Mouse (Mus musculus): ENCODE data around the gene Tgm6. TPM values are rescaled to one million over a fixed set of nuclear protein-coding genes. Genes with fewer than 3 reads are reported as not detected.

The Tgm6 gene
- polyA plus RNA-seq, 1 experiment from 2014 or later: 0.48 TPM

GRCm38 (mm10) chr2:130155171-130155570, 43.0 kb downstream of the Tgm6 start:
- no peaks in the 10 kb centered on the region for H3K9me3 ChIP-seq
- ATAC-seq (replicated peaks): no peak
- H3K27me3 ChIP-seq (replicated peaks): no peaks in the 10 kb centered on the region
- no peak overlapping the region for H3K4me2 ChIP-seq
- no peak overlapping the region for H3K27ac ChIP-seq
- no peaks in the 10 kb centered on the region for H3K36me3 ChIP-seq (replicated peaks)
- H3K9ac ChIP-seq: no peak overlapping the region
- peaks cover 5% of the 10 kb centered on the region; the same call in 1 of the 2 replicates for H3K4me1 ChIP-seq
- H3K4me3 ChIP-seq: no peak overlapping the region
- 73% methylated on average over 3 of the region's 3 CpGs for WGBS

DNA sequence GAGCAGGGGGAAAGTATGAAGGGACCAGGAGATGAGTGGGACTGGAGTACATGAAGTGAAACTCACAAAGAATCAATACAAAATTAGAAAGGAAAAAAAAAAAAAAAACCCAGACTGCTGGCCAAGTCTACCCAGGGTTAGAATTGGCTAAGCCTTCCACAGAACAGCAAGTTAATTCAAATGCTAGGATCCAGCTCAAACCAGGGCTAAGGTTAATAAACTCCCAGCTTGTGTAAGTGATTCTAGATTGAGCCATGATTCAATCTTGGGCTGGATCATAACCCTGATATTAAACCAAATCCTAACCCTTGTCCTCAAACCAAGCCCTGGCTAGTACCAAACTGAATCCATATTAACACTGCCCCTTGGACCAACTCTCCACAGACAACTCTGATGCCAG, 43.6 kb downstream of the Tgm6 start:
- Histone ChIP-seq H3K4me3 (no peak overlapping the region), H3K4me1 (peaks cover 5% of the 10 kb centered on the region; the same call in 1 of the 2 replicates), H3K27me3 (replicated peaks) (no peaks in the 10 kb centered on the region), H3K36me3 (replicated peaks) (no peaks in the 10 kb centered on the region), H3K27ac (no peak overlapping the region), H3K4me2 (no peak overlapping the region), H3K9me3 (no peaks in the 10 kb centered on the region), H3K9ac (no peak overlapping the region)
- no peak for ATAC-seq (replicated peaks)

DNA sequence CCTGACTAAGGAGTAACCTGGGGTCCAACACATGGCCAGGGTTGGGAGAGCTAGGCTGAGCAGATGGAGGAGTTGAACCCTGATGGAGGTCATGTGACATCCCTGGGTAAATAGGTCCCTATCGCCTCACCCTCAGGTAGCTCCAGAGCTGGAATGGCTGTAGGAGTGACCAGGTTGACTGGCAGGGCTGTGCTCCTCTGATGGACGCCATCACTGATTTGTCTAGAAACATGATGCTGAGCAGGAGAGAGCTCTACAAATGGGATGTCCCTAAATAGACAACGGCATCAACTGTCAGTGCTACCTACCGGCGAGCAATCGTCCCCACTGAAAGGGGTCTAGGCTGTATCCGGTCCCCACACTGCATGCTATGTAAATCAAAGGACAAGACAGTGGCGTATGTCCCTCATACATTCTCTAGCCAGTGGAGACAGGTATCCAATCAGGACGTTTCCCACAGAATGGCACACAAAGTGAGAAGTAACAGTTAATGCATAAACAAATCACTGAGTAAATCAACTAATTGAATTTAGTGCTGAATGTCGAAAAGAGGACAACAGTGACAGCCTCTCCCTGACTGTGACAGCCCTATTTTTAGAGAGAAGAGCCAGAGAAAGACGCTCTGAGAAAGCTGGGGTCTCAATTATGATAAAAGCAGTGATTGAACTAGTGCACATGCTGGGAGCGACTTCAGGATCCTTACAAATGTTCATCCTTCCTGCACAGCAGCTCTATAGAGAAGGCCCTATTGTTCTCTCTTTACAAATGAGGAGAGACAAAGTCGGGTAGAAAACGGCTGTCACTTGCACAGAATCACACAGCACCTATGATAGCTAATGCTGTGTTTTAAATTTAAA, 45.2 kb downstream of the Tgm6 start:
- ATAC-seq (replicated peaks): peak; percentile 55
- H3K9ac ChIP-seq: no peak overlapping the region
- WGBS: 48% methylated on average over 14 of the region's 14 CpGs
- peaks cover 5% of the 10 kb centered on the region; the same call in 1 of the 2 replicates for H3K4me1 ChIP-seq
- H3K27me3 ChIP-seq (replicated peaks): no peaks in the 10 kb centered on the region
- H3K9me3 ChIP-seq: no peaks in the 10 kb centered on the region
- H3K27ac ChIP-seq: peak overlapping the region; percentile 12
- H3K4me2 ChIP-seq: no peak overlapping the region
- H3K4me3 ChIP-seq: no peak overlapping the region
- H3K36me3 ChIP-seq (replicated peaks): no peaks in the 10 kb centered on the region

- peaks cover 5% of the 10 kb centered on the region; the same call in 1 of the 2 replicates for H3K4me1 ChIP-seq
- H3K4me3 ChIP-seq: no peak overlapping the region
- no peaks in the 10 kb centered on the region for H3K9me3 ChIP-seq
- H3K9ac ChIP-seq: no peak overlapping the region
- H3K36me3 ChIP-seq (replicated peaks): no peaks in the 10 kb centered on the region
- no peaks in the 10 kb centered on the region for H3K27me3 ChIP-seq (replicated peaks)
- 50% methylated on average over 4 of the region's 4 CpGs for WGBS
- H3K27ac ChIP-seq: peak overlapping the region; percentile 12
- H3K4me2 ChIP-seq: no peak overlapping the region
- peak; percentile 43; the same call in 1 of the 2 replicates for ATAC-seq (replicated peaks)
Measured at GRCm38 (mm10) chr2:130158088-130158437, 45.8 kb downstream of the Tgm6 start.

GRCm38 (mm10) chr2:130162701-130163100, 50.5 kb downstream of the Tgm6 start:
- Histone ChIP-seq H3K4me3 (no peak overlapping the region), H3K9me3 (no peaks in the 10 kb centered on the region)

GRCm38 (mm10) chr2:130166311-130167214, 54.3 kb downstream of the Tgm6 start:
- H3K9ac ChIP-seq: no peak overlapping the region
- H3K27ac ChIP-seq: 0 out of 2 replicates have a peak overlapping the region, but pooled peaks have one; percentile 42
- no peak overlapping the region for H3K4me2 ChIP-seq
- no peaks in the 10 kb centered on the region for H3K9me3 ChIP-seq
- WGBS: 52% methylated on average over 9 of the region's 9 CpGs
- peaks cover 5% of the 10 kb centered on the region for H3K4me1 ChIP-seq
- peaks cover 11% of the 10 kb centered on the region; the same call in 1 of the 2 replicates for H3K36me3 ChIP-seq (replicated peaks)
- ATAC-seq (replicated peaks): peak; percentile 84
- no peaks in the 10 kb centered on the region for H3K27me3 ChIP-seq (replicated peaks)
- H3K4me3 ChIP-seq: no peak overlapping the region

More at GRCm38 (mm10) chr2:130162701-130163100, 50.5 kb downstream of the Tgm6 start:
- ATAC-seq (replicated peaks): no peak
- H3K9ac ChIP-seq: no peak overlapping the region
- 0 out of 2 replicates have a peak, but pooled peaks cover 2% of the 10 kb centered on the region for H3K36me3 ChIP-seq (replicated peaks)
- no peaks in the 10 kb centered on the region for H3K27me3 ChIP-seq (replicated peaks)
- 90% methylated on average over 5 of the region's 5 CpGs for WGBS
- no peak overlapping the region for H3K27ac ChIP-seq
- peaks cover 10% of the 10 kb centered on the region for H3K4me1 ChIP-seq
- no peak overlapping the region for H3K4me2 ChIP-seq

- no peak overlapping the region for H3K27ac ChIP-seq
- no peaks in the 10 kb centered on the region for H3K9me3 ChIP-seq
- no peaks in the 10 kb centered on the region for H3K27me3 ChIP-seq (replicated peaks)
- H3K4me1 ChIP-seq: peaks cover 5% of the 10 kb centered on the region
- no peak overlapping the region for H3K4me2 ChIP-seq
- WGBS: 47% methylated on average over 3 of the region's 3 CpGs
- peaks cover 24% of the 10 kb centered on the region for H3K36me3 ChIP-seq (replicated peaks)
- H3K9ac ChIP-seq: no peak overlapping the region
- H3K4me3 ChIP-seq: no peak overlapping the region
- no peak for ATAC-seq (replicated peaks)
Measured at GRCm38 (mm10) chr2:130167861-130168260, 55.6 kb downstream of the Tgm6 start.

DNA sequence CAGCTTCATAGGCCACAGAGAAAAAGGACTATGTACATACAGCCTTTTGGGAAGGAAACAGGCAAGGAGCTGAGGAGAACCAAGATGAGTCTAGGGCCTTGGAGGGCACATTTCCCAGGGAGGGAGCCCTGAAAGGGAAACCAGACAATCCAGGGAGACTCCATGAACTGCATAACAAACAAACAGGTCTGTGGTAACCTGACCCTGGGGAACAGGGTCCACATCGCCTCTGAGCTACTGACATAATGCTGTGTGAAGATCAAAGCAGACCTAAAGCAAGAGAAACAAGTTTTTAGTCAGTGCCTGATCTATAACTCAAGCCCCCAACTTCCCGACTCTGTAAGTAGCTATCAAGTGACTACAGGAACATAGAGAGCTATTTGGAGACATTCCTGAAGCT, 59.5 kb downstream of the Tgm6 start:
- WGBS: 87% methylated on average over 2 of the region's 2 CpGs
- H3K4me1 ChIP-seq: peaks cover 5% of the 10 kb centered on the region
- no peak overlapping the region for H3K9ac ChIP-seq
- no peak overlapping the region for H3K4me2 ChIP-seq
- H3K36me3 ChIP-seq (replicated peaks): peaks cover 48% of the 10 kb centered on the region
- H3K4me3 ChIP-seq: no peak overlapping the region
- H3K27me3 ChIP-seq (replicated peaks): no peaks in the 10 kb centered on the region
- no peaks in the 10 kb centered on the region for H3K9me3 ChIP-seq
- no peak overlapping the region for H3K27ac ChIP-seq
- ATAC-seq (replicated peaks): no peak

DNA sequence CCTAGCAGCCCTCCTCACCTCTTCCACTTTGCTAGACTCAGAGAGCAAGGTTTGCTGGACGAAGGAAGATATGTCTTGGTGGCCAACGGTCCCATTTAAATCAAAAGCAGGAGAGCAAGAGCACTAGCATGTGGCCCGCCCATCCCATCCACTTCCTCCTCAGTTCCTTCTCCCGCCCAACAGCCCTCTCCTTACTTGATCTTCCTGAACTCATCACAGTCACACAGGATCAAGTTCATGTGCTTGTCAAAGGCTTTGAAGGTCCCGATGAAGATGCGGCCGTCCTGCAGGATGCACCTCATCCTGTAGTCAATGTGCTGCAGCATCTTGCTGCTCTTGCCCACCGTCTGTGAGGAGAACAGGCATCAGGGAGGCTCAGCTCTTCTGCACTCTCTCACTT, 64.6 kb downstream of the Tgm6 start:
- Histone ChIP-seq H3K4me1 (peaks cover 27% of the 10 kb centered on the region), H3K9me3 (no peaks in the 10 kb centered on the region), H3K4me3 (no peak overlapping the region), H3K27ac (no peak overlapping the region), H3K9ac (peak overlapping the region; percentile 99; the same call in 1 of the 2 replicates), H3K27me3 (replicated peaks) (no peaks in the 10 kb centered on the region), H3K4me2 (peak overlapping the region; percentile 76; the same call in 1 of the 2 replicates), H3K36me3 (replicated peaks) (peaks cover 35% of the 10 kb centered on the region)
- 75% methylated on average over 8 of the region's 8 CpGs for WGBS
- no peak for ATAC-seq (replicated peaks)

- H3K9ac ChIP-seq: peak overlapping the region; percentile 99
Measured at GRCm38 (mm10) chr2:130178381-130178705, 66.1 kb downstream of the Tgm6 start.

DNA sequence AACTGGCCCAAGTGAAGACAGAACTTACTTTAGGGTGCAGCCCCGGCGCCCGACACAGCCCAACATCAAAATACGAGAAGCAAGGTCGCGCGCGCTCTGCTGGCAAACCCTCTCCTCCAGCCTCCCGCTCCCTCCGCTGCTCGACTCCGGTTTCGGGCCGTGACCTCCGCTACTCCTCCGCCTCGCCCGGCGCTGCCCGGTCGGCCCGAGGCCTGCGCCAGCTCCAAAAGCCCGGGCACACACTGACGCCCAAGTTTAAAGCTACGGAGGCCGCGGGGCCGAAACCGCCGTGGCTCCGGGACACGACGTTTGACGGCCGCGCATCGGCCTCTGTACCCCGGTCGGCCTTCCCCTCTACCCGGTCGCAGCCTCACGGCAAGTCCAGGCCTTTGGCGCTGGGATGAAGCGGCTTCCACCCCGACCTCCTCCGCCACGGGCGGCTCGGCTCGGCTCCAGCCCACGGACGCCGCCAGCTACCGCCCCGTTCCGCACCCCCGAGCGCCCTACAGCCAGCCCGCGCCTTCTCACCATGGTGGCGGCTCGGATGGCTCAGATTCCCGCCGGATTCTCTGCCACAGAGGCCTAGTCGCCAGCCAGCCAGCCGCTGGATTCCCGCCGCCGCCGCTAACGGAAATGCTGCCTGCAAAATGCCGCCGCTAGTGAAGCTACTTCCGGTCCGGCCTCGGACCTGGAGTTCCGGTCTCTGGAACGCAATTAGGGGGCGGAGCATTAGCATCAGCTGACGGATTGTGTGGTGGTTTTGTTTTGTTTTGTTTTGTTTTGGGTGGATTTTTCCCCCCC, 66.7 kb downstream of the Tgm6 start, which contains the start of gene Snrpb:
Snrpb (minus strand) TSS at position 698 of the 801 bp plus-strand sequence.
- Histone ChIP-seq H3K9me3 (no peaks in the 10 kb centered on the region), H3K36me3 (replicated peaks) (peaks cover 14% of the 10 kb centered on the region; the same call in 1 of the 2 replicates), H3K4me3 (peak within 1 kb of the TSS; percentile 97), H3K27ac (peak within 1 kb of the TSS; percentile 96), H3K4me2 (peak within 1 kb of the TSS; percentile 76), H3K27me3 (replicated peaks) (no peaks in the 10 kb centered on the region), H3K9ac (peak within 1 kb of the TSS; percentile 99), H3K4me1 (peaks cover 27% of the 10 kb centered on the region)
- WGBS: under 1% methylated on average over 80 of the region's 81 CpGs
- ATAC-seq (replicated peaks): peak; percentile 96

More at GRCm38 (mm10) chr2:130178381-130178705, 66.1 kb downstream of the Tgm6 start:
- Histone ChIP-seq H3K36me3 (replicated peaks) (peaks cover 19% of the 10 kb centered on the region), H3K9me3 (no peaks in the 10 kb centered on the region), H3K4me3 (peak overlapping the region; percentile 97), H3K4me2 (peak overlapping the region; percentile 76), H3K4me1 (peaks cover 27% of the 10 kb centered on the region), H3K27ac (peak overlapping the region; percentile 96), H3K27me3 (replicated peaks) (no peaks in the 10 kb centered on the region)
- no peak for ATAC-seq (replicated peaks)
- WGBS: under 1% methylated on average over 11 of the region's 11 CpGs

All from midbrain, embryonic 15.5 days (tissue).